Mouse (Mus musculus): ENCODE measurements around the gene B3gnt3.
"Not testable (repeated sequence)": the region's sequence is repeated elsewhere in the genome, so short reads cannot be mapped to it uniquely, and the experiment has no call there.

The B3gnt3 gene

DNA sequence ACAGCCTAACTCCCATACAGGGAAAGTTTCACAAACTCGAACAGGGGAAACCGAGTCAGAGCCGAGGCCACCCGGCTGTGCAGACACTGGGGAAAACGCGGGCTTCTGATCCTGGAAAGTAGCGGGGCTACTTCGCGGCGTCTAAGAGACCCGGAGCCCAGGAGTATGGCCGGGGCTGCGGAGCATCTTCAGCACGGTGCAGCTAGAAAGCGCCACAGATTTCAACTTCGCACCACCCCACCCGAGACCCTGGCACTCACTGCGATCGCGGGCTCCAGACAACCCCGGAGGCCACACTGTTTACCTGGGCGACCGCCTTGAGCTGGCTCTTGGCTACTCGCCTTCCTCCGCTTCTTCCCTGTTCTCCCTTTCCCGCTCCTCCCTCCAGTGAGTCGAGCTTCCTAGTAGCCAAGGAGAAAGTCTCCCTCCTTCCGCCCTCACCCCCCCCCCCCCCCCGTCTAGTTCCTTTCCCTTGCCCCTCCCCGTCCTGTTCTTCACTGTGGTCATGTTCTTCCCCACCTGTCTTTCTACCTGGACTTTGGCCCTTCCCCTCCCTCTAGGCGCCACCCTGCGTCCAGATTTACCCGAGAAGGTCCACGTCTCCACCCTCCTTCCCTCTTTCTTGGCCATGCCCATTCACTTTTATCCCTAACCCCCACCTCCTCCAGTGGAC is at the start of gene B3gnt3:
TSS of gene B3gnt3 (minus strand) at position 376 of the 673 bp plus-strand sequence.
- no peak for DNase-seq (ENCODE audit: low spot score in 2 of 2)

DNA sequence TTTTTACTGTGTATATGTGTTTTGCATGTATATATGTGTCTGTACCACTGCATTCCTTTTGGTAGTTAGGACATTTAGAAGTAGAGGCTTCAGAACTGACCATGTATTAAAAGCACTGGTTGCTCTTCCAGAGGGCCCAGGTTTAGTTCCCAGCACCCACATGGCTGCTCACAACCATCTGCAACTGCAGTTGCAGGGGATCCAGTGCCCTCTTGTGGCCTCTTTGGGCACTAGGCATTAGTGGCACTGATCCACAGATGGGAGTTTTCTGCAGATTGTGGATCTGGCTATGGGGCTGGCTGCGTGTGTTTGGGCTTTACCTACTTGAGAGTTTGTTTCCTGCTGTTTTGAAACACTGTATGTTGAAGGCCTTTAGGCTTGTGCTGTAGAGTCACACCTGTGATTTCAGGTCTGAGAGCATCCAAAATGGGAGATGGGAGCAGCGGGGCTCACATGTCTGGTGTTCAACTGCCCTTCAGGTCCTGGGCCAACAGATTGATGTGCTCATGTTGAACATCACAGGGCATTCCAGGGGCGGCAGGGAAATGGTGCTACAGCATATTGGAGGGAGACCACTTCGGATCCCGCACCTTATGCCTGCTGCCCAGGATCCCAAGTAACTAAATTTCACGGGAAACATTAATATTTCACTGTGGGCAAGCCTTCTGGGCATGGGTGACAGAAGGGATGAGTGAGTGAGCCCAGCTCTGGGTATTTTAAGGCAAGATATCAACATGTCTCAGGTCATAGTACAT is 47.9 kb upstream of the B3gnt3 start:
- not testable (repeated sequence) for DNase-seq (ENCODE audit: low spot score in 2 of 2)

DNA sequence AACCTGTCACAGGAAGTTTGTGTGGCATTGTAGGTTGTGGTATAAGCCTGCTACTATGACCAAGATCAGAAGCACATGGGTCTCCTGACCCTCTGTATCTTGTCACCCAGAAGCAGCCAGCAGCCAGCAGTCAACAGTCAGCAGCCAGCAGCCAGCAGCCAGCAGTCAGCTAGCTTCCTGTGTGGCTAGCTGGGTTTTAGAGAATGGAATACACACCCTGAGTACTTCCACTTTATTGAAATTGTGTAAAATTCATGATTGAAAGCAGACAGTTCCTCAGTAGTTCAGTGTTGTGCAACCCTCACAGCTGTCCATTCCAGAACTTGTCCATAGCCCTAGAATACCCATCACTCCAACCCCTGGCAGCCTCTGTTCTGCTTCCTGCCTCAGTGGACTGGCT is 45.5 kb upstream of the B3gnt3 start:
- not testable (repeated sequence) for DNase-seq (ENCODE audit: low spot score in 2 of 2)

DNA sequence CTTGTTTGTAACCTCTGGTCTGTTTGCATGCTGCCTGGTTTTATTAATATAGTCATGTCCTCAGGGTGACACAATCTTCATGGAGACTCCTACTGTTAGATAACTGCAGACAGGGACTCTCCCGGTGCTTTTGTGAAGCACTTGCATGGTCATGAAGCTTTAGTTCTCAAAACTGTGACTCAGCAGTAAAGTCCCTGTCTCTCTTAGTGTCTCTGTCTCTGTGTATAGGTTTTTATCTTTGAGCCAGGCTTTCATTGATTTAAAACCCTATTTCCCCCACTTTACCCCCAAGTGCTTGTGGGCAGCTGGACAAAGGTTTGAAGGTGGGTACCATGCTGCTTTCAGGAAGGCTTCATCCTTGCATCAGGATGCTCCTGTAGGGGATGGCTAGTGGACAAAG is 43.7 kb upstream of the B3gnt3 start:
- no peak for DNase-seq (ENCODE audit: low spot score in 2 of 2)

DNA sequence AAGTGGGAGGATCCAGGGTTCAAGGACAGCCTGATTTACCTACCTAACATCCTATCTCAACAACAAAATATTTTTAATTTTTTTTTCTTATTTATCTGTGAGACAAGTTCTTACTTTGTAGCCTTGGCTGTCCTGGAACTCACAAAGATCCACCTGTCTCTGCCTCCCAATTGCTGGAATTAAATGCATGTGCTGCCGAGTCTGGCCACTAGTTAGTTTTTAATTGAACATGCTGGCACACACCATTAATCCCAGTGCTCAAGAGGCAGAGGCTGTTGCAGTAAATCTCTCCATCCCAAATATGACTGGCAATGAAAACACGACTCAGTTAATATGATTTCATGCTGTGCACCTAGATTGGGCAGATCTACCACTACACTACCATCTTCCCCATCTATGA is 41.2 kb upstream of the B3gnt3 start:
- no peak for DNase-seq (ENCODE audit: low spot score in 2 of 2)

DNA sequence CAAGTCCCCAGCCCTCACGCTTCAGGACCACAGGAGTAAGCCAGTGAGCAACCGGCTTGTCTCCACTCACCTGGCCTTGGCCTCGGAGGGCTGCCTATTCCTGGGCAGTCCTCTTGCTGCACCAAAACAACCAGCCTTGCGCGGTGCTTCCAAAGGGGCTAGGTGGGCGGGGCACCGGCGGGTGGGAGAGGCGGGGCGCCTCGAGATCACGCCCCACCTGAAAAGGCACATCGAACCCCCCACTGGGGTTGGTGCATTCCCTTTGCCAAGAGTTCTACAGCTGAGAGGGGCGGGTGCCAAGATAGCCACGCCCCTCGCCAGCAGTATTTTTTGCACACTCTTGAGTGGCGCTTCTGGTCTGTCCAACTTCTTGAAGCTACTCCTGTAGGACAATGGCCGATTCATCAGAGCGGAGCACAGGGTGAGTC is 40.1 kb upstream of the B3gnt3 start:
- DNase-seq (ENCODE audit: low spot score in 2 of 2), result no peak

GRCm38 (mm10) chr8:71741226-71741625 is 39.6 kb upstream of the B3gnt3 start:
- no peak for DNase-seq (ENCODE audit: low spot score in 2 of 2)

DNA sequence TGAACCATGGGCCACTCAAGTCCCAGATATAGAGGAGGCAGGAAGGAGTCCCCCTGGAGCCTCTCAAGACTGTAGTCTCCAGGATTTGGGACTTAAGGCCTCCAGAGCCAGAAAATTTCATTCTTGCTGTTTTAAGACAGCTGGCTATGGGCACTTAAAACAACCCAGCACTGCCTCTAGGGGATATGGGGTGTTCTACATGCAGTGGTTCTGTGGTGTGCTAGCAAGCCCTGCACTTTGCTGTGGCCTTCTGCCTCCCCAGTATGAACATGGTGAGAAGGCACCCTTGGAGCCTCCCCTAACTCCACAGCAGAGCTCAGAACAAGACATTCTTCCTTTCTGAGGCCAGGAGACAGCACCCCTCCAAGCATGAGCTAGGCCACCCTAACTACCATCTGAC is 36.7 kb upstream of the B3gnt3 start:
- not testable (repeated sequence) for DNase-seq (ENCODE audit: low spot score in 2 of 2)

DNA sequence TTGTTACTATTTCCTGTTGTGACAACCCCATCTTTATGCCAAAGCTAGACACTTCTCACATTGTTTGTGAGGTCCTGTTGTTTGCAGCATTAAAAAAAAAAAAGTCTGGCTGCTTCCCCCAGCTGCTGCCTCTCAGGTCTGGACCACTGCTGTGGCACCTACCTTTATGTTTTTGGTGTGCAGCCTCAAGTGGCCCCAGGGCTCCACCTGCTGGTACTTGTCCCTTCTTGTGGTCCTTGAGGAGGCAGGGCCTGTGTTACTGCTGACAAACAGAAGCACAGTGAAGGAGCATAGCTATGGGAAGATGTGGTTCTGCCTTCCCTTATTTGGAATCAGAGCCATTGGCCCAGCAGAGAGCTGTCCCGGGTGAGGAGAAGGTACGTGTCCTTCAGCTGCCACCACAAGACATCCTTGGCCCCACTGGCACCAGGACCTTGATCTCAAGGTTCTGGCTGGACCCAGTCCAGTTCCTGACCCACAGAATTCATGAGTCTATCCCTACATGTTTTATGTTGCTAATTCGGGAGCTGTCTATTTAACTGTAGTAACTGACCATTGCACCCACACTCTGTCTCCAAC is 30.2 kb upstream of the B3gnt3 start:
- DNase-seq (ENCODE audit: low spot score in 2 of 2), result no peak

DNA sequence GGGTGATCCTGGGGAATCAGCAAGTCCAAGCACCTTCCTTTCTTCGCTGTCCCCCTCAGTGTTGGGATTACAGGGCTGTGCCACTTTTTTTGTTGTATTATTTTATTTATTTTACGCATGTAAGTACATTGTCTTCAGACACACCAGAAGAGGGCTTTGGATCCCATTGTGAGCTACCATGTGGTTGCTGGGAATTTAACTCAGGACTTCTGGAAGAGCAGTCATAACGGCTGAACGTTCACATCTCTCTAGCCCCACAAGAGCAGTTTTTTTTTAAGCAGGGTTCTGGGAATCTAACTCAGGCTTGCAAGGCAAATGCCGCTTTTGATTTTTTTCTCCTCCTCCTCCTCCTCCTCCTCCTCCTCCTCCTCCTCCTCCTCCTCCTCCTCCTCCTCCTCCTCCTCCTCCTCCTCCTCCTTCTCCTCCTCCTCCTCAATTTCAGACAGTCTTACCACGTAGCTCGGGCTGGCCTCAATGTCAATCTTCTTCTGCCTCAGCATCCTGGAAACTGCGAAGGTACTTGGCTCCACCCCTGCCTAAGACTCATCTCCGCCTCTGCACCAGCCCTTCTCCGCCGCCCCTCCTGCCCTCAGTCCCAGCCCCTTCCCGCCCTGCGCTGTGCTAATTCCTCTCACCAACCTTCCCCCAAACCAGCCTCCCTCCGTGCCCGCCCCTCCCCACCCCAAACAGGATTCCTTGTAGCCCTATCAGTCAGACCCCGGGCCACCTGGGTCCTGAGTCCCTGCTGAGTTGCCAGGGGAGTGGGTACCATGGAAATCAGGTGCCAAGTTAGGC is 27.4 kb upstream of the B3gnt3 start:
- DNase-seq (ENCODE audit: low spot score in 2 of 2), result no peak

- DNase-seq (ENCODE audit: low spot score in 2 of 2), result no peak
Observed at GRCm38 (mm10) chr8:71728240-71728785, 26.7 kb upstream of the B3gnt3 start.

GRCm38 (mm10) chr8:71725122-71725924 is 23.7 kb upstream of the B3gnt3 start, which contains the start of gene Fcho1:
TSS of gene Fcho1 (minus strand) at chr8:71725716.
- peak in 1 of 2 experiments; percentile 65 for DNase-seq (ENCODE audit: low spot score in 2 of 2)

DNA sequence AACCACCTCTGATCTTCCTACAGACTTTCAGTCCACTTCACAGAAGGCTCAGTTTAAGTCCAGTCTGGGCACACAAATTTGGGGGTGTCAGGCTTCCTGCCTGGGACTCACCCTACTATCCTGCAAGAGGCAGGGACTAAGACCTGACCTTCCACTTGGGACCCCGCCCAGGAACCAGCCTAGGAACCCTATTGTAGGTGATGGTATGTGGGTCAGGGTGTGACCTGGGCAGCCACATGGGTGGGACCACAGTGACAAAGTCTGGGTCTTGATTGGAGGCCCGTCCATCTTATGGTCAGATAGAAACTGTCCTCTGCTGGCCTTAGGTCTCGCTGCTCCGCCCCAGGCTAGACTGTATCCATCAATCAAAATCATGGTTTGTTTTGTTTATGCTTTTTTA is 22.8 kb upstream of the B3gnt3 start:
- DNase-seq (ENCODE audit: low spot score in 2 of 2), result no peak

- DNase-seq (ENCODE audit: low spot score in 2 of 2), result no peak
Observed at GRCm38 (mm10) chr8:71723047-71723551, 21.5 kb upstream of the B3gnt3 start.

- no peak for DNase-seq (ENCODE audit: low spot score in 2 of 2)
Observed at GRCm38 (mm10) chr8:71719928-71720457, 18.4 kb upstream of the B3gnt3 start.

- DNase-seq (ENCODE audit: low spot score in 2 of 2), result no peak
Observed at GRCm38 (mm10) chr8:71719218-71719617, 17.6 kb upstream of the B3gnt3 start.

DNA sequence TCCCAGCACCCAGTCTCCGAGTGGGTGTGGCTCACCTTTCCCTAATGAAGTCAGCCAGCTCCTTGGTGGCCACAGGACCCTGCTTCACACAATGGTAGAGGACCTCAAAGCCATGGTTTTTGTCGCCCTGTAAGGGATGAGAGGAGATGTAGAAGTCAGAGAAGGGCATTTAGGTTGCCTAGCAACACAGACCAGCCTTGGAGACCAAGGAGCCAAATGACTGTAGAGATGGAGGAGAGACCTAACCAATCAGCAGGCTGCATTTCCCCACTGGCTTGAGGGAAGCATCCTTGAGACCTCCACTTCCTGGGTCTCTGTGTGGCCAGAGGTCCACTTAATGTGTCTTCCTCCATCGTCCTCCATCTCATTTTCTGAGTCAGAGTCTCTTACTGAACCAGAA is 16.7 kb upstream of the B3gnt3 start:
- no peak for DNase-seq (ENCODE audit: low spot score in 2 of 2)

GRCm38 (mm10) chr8:71717096-71717495 is 15.5 kb upstream of the B3gnt3 start:
- no peak for DNase-seq (ENCODE audit: low spot score in 2 of 2)

- no peak for DNase-seq (ENCODE audit: low spot score in 2 of 2)
Observed at GRCm38 (mm10) chr8:71716561-71717053, 15.0 kb upstream of the B3gnt3 start.

DNA sequence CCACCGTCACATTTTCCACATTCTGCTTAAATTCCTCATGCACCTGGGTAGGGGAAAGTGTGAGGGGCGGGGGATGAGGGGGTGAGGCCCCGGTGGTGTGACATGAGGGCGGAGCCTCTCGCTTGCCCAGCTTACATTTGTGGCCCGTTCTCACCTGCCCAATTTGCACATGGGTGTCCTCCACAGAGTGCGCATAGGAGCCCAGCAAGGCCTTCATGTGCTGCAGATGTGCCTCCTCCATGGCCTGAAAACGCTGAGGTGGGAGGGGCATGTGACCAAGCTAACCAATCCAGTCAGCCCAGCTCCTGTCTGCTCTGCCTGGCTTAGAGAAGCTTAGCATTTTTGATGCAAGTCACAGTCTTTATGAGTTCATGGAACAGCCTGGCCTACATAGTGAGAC is 13.9 kb upstream of the B3gnt3 start:
- DNase-seq (ENCODE audit: low spot score in 2 of 2), result no peak

Measured in urinary bladder, postnatal 4 days (tissue).